Mouse (Mus musculus): ENCODE measurements at regions not wholly inside any gene's neighbourhood (a gene's known extent, or its start where the extent isn't known, plus 50 kb on each side); places are given as distances from the start of the nearest gene placed in this dataset.

- TF ChIP-seq CTCF (conservative IDR thresholded peaks at IDR 0.05 in 1 of 2, IDR thresholded peaks at IDR 0.05 in 1 of 2; ENCODE audit: low read depth in 2 of 2, low read length in 2 of 2) (no peak), POLR2A (IDR thresholded peaks at IDR 0.05; ENCODE audit: low read depth, low read length) (no peak), TCF12 (IDR thresholded peaks at IDR 0.05; ENCODE audit: low read depth, low read length) (no peak), MAX (IDR thresholded peaks at IDR 0.05; ENCODE audit: low read length) (no peak), EP300 (IDR thresholded peaks at IDR 0.05; ENCODE audit: low read length) (no peak), RCOR1 (conservative IDR thresholded peaks at IDR 0.05; ENCODE audit: low read depth, low read length) (no peak), ZMIZ1 (IDR thresholded peaks at IDR 0.05; ENCODE audit: low read depth, low read length) (no peak), CHD2 (IDR thresholded peaks at IDR 0.05; ENCODE audit: low read length) (no peak), ZKSCAN1 (IDR thresholded peaks at IDR 0.05; ENCODE audit: borderline replicate concordance, low read depth, low read length) (no peak), ETS1 (conservative IDR thresholded peaks at IDR 0.05; ENCODE audit: low read depth, low read length) (no peak), RAD21 (IDR thresholded peaks at IDR 0.05; ENCODE audit: low read depth, low read length) (no peak), SIN3A (IDR thresholded peaks at IDR 0.05; ENCODE audit: low read length) (no peak)
These were observed 65.6 kb upstream of the Gm10234 start for GRCm38 (mm10) chr6:95256303-95256702.
